Mouse (Mus musculus): ENCODE measurements around the gene Asxl1. TPM values are rescaled to one million over a fixed set of nuclear protein-coding genes. Genes with fewer than 3 reads are reported as not detected.

Asxl1 gene
- polyA plus RNA-seq, 1 experiment from 2014 or later, result 6.4 TPM

DNA sequence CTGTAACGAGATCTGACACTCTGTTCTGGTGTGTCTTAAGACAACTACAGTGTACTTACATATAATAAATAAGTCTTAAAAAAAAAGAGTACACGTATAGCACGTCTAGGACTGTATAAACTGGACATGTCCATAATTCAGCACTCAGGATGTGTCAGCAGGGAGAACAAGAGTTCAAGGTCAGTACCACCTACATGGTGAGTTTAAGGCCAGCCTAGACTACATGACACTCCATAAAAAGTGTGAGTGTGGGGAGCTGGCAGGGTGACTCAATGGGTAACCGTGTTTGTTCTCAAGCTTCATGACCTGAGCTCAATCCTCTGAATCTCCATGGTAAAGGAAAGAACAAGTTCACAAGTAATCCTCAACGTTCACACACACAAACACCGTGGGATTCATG, 102.9 kb downstream of the Asxl1 start:
- 80% methylated on average over 6 of the region's 6 CpGs for WGBS
- no peaks in the 10 kb centered on the region for H3K4me1 ChIP-seq (ENCODE audit: control insufficient read depth, insufficient read depth, low read length)
- no peaks in the 10 kb centered on the region for H3K9me3 ChIP-seq (replicated peaks; ENCODE audit: control insufficient read depth, low read length)
- H3K36me3 ChIP-seq (ENCODE audit: control insufficient read depth, insufficient read depth, low read length), result no peaks in the 10 kb centered on the region
- no peak overlapping the region for H3K4me2 ChIP-seq (ENCODE audit: low read depth, low read length)
- no peaks in the 10 kb centered on the region for H3K27me3 ChIP-seq (ENCODE audit: control insufficient read depth, insufficient read depth, low read length)
- no peak overlapping the region for H3K27ac ChIP-seq (ENCODE audit: low read length)
- H3K9ac ChIP-seq (ENCODE audit: low read length), result no peak overlapping the region
- H3K4me3 ChIP-seq (replicated peaks; ENCODE audit: low read length), result no peak overlapping the region
- ATAC-seq (ENCODE audit: insufficient read depth, low FRiP score), result no peak

Other genes starting within 250 kb of the Asxl1 start
- 6.2 and 6.7 TPM in 2 replicates for gene Hck, start 237.4 kb upstream of the Asxl1 start, polyA plus RNA-seq (2015; fragmentation: Nextera tagmentation; extraction: Ambion mirVana)
- gene Tm9sf4, start 184.5 kb upstream of the Asxl1 start, polyA plus RNA-seq (2015; fragmentation: Nextera tagmentation; extraction: Ambion mirVana), result 86.7 and 93.4 TPM in 2 replicates
- 9.2 and 9.9 TPM in 2 replicates for gene Tspyl3, start 120.4 kb upstream of the Asxl1 start, polyA plus RNA-seq (2015; fragmentation: Nextera tagmentation; extraction: Ambion mirVana)
- gene Plagl2, start 104.4 kb upstream of the Asxl1 start, polyA plus RNA-seq (2015; fragmentation: Nextera tagmentation; extraction: Ambion mirVana), result 19.6 and 21.8 TPM in 2 replicates
- gene Pofut1, start 104.3 kb upstream of the Asxl1 start, polyA plus RNA-seq (2015; fragmentation: Nextera tagmentation; extraction: Ambion mirVana), result 6.7 and 8.2 TPM in 2 replicates
- gene Kif3b, start 54.4 kb upstream of the Asxl1 start, polyA plus RNA-seq (2015; fragmentation: Nextera tagmentation; extraction: Ambion mirVana), result 6.7 TPM in 2 replicates
- gene 4930404H24Rik, start 147.0 kb downstream of the Asxl1 start, polyA plus RNA-seq (2015; fragmentation: Nextera tagmentation; extraction: Ambion mirVana), result not detected in 2 replicates
- gene Nol4l, start 184.1 kb downstream of the Asxl1 start, polyA plus RNA-seq (2015; fragmentation: Nextera tagmentation; extraction: Ambion mirVana), result 11.3 and 11.5 TPM in 2 replicates

All from stomach, embryonic 16.5 days (tissue).